Mouse (Mus musculus) layer of hippocampus, postnatal 25 days (tissue): ENCODE measurements around the gene Cpa1. TPM values are rescaled to one million over a fixed set of nuclear protein-coding genes. Genes with fewer than 3 reads are reported as not detected.

ENCODE experiments used
- DNase-seq, 2 experiments: peaks; one replicate each; pipeline ENCODE4 v3.0.0; 2022; ENCODE audit warnings: mixed read lengths in 2 of 2, low spot score in 1 of 2; ENCODE audit errors: extremely low spot score in 1 of 2
- total RNA-seq, 2 experiments: library from RNA; stranded (reverse); gene quantifications; 2 replicates each; pipeline ENCODE4 v1.2.3; 2021

Cpa1 gene
- not detected for total RNA-seq

DNA sequence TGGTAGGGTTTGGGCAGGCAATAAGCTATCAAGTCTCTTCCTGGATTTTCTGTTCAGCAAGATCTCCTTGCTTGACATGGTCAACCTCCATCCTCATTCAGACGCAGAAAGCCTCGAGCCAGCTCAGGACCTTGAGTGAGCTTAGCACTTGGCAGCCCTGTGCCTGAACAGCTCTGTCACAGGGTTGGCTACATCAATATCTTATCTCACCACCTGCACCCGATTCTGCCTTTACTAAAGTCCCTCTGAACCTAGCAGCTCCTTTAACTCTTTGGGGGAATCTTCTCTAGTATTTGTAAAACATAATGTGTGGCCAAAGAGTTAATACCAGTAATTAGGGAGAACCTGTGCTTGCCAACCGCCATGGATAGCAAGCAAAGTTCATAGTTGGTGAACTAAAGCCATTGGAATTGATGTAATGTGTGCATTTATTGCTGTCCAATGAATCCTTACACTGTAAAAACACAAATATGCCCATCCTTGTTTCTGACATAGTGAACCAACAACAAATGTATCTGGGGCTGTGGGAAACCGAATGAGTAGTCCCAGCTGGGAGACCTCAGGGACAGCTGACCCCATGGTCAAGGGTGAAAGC is at the start of gene Cpa1:
Cpa1 (plus strand) TSS at position 545 of the 595 bp plus-strand sequence.
- DNase-seq, result no peak

DNA sequence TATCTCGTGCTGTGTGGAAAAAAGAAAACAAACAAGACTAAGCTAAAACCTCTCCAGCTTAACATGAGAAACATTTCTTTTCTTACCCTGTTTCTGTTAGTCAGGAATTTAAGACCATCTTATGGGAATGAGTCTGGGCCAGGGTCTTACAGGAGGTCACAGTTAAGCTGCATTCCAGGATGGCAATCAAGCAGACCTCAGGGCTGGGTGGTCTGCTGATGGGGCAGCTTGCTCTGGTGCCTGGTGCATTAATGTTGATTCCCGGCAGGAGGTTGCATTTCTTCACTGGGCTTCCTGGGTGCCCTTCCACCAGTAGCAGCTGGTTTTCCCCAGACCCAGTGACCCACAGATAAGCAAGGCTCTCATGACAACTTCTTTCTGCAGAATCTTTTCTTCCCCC is 49.2 kb upstream of the Cpa1 start:
- DNase-seq, result no peak

DNA sequence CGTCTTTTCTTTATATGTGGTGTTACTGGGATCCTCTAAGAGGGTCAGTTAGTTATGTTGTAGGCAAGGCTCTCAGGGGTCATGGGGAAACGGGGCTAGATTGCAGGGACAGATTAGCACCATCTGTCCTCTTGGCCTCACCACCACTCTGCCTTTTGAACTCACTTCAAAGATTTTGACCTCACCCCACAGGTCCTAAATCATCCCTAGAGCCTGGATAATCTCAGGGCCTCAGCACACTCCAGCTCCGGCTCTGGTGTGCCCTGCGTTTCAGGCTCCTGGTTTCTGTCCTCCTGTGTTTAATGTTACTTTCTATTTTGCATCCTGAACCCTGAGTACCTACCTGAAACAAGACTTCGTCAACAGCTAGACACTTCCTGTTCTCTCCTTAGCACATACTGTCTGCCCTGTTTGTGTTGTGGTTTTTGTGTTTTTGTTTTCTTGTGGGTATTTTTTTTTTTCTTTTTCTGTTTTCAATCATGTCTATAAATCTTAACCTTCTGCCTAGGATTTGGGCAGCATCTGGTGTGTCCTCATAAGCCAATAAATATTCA is 47.1 kb upstream of the Cpa1 start:
- no peak for DNase-seq

DNA sequence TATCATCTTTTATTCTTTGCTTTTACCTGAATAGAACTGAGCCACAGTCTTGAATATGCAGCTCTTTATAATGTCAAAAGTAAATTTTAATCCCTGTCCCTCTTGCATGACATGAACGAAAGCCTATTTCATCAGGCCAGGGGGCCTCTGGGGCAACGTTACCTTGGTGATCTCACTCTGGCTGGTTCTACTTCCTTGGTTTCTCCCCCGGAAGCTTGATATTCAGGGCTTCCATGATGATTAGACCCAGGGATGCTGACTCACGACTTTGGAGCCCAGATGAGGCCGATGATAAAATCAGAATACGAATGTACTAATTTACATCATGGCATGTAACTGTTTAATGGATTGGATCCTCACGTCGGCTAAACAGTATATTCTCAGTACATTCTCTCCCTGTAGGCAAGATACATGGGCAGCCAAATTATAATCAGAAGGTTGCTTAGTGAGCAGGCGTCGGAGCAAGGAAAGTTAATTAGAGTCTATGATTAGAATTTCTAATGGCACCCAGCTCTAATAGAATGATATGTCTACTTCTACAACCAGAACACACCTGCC is 46.5 kb upstream of the Cpa1 start:
- no peak for DNase-seq

DNA sequence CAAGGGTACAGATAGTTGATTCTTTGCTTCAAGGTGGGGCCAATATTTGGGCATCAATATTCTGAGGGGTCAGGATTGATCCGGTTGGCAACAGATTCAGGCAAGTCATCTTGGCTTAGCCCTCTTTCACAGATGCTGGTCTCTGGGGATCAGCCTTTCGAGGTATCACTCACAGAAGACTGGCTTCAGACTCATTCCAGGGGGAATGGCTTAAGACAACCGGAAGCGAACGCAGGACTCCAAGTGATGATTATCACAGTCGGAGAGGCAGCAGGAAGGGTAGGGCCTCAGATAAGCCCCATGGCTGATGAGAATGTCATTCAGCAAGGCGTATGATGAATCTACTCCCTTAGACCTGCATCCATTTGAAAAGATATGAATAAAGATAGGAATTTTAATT is 44.7 kb upstream of the Cpa1 start:
- DNase-seq, result no peak

DNA sequence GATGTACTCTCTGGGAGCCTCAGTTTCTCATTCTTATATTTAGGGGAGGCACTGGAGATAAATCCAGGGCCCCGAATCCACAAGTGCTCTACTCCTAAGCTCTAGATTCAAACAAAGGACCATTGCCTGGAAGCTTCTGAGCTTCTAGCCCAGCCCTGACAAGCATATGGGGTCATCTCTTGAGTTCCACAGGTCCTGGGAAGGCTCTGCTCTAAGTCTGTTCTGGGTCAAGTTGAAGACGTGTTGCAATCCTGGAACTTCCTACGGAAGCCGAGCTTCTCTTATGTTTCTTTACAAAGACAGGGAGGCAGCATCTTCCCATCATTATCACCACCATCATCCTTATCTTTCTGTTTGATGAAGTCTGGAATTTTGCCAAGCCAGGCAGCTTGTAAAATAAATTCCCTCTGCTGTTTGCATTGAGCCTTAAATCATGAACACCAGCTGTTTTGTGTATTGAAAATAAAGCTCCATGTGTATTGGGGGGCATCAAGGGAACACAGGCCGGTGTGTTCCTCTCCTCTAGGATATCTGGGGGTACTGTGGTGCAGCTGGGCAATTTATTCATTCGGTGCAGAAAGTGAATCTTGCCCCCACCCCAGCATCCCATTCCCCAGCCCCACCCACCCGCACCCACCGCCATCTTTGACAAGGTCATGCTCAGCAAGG is 42.7 kb upstream of the Cpa1 start:
- DNase-seq, result no peak

DNA sequence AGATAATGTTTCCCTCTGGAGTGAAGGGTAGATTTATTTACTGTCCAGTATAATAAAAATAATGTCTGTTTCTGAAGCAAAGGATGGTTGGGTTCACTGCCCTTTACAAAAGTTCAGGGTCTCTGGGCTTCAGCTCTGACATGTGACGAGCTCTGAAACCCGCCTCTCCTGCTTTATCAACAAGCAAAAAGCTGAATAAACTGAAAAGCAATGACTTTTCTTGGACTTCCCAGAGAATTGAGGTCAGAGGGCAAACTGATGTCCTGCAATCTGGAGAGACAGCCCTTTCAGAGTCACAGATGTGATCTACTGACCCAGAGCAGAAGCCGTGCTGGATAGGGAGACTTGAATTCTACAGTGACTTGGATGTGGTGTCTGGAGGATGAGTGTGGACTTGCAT is 39.0 kb upstream of the Cpa1 start:
- no peak for DNase-seq

DNA sequence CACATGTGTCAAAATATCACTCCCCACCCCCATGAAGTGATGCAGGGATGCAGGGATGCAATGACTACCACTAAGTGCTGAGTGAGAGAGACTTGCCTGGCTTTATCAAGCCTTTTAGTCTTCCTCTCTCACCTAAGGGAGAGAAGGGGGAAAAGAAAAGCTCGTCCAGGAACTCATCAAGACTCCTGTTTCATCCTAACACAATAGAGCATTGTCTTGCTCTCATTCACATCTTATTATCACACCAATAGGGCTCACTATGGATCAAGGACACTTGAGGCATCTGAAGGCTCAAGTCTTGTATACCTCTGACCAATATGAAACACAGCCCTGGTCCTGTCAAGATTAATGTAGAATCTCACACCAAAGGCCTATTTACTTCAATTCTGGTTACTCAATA is 38.0 kb upstream of the Cpa1 start:
- no peak for DNase-seq

DNA sequence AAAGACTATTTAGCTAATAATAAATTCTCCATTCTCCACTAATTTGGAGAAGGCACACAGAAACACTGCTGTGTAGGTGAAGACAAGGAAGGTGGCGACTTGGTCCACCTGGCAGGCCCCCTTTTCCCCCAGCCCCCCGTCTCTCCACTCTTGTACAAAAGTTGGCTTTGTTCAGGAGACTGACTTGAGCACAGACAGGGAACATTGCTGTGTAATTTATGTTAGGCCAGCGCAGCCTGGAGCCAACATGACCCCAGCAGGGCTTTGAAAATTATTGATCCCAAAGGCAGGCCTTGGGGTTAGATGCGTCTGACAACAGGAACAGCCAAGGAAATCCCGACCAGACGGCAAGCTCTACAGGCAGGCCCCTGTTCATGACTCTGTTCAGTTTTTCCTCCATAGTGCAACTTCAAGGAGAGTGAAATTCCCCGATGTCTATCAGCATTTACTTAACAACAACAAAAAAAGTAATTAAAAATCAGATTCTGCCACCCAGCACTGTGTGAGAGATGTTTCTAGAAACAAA is 34.6 kb upstream of the Cpa1 start:
- no peak for DNase-seq

DNA sequence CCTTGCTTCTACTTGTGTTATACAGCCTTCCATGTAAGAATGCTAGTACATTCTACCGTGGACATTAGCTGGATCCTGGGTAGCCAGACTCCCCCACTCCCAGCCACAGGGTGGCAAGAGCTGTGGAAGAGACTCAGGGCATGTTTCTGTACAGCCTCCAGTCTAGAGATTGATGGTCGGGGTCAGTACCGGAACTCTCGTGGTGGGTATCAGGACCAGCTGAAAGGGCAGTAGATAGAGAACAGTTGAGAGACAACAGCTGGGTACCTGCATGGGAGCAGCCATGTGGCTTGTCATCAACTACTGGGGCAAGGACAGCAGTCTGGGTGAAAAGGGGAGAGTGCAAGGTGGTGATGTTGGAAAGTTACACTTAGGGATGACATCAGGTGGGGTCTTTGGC is 33.9 kb upstream of the Cpa1 start:
- DNase-seq, result no peak

DNA sequence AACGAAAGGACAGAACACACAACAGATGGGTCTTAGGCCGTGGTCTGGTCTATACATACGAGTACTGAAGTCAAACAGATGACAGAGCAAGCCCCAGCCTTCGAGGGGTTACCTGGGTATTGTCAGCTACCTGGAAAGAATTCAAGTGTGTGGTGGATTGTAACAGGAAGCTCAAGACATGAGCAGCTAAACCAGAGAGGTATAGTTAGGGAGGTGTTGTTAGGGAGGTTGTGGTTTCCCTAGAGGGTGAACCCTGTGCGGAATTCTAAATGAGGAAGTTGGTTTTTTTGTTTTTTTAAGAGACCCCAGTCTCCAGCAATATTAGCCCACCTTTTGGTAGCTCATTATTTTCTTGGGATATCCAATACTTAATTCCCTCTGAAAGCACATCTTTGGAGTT is 33.3 kb upstream of the Cpa1 start:
- no peak for DNase-seq

DNA sequence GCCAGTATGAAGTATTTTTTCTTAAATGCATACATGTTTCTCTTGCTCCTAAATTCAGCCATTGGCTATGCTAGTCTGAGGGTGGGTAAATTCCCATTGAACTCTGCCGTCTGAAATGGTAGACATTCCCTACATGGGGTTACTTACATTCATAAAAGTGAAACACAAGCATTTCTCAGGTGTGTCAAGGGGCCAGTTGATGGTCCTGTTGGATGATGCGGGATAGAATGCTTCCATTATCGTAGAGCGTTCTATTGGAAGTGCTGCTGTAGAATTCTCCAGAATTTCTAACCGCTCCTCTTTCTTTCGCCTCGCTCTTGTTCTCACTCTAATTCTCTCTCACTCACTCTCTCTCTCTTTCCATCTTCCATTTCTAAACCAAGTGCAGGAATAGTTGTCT is 28.3 kb upstream of the Cpa1 start, which contains the start of gene Cpa5:
Cpa5 (plus strand) TSS at position 301 of the 400 bp plus-strand sequence.
- no peak for DNase-seq

DNA sequence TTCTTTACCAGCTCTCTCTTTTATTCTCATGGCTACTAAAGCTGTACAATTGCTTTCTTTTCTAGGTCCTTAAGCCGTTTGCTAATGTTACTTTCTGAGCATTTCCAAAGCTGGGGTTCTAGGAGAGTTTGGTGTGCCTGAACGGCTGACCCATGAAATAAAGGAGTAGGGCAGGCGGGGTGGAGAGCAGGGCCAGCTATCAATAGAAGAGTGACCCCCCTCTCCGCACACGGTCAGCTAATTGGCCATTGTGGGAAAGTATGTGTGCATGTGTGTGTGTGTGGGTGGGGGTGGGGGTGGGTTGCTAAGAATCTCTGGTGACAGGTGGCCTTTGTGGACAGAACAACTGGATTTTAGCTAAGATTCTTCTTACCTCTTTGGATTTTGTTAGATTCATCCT is 27.8 kb upstream of the Cpa1 start:
- DNase-seq, result no peak

DNA sequence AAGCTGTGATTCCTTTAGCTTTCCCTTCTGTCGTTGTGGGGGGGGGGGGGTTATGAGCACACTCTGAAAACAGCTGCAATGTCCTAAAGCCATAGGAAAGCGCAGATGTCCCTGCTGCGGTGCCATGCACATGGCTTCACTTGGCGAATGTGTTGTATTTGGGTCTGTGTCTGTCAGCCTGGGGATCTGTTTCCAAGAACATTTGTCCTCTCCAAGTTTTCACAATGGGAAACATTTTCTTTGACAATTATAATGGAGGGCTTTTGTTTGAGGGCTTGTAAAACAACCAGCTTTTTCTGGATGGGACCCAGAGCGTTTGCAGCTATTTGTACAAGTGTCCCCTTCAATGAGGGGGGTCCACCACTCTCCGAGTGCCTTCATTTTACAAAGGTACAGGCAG is 24.8 kb upstream of the Cpa1 start:
- no peak for DNase-seq

DNA sequence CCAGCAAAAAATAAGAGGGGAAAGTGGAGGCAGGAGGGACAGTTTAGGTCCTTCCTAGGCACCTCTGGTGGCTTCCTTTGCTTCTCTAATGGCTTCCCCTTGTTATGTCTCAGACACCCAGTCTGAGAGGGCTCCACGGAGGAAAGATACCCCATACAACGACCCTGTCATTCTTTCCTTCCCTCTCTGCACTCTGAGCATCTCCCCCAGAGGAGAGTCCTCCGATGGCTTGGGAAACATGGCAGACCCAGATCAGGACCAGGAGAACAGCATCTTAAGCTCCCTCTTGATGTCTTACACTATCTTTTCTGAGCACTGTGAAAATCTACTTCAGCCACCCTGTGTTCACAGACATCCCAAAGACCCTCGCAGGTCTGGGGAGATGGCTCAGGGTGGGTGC is 23.3 kb upstream of the Cpa1 start:
- no peak for DNase-seq

DNA sequence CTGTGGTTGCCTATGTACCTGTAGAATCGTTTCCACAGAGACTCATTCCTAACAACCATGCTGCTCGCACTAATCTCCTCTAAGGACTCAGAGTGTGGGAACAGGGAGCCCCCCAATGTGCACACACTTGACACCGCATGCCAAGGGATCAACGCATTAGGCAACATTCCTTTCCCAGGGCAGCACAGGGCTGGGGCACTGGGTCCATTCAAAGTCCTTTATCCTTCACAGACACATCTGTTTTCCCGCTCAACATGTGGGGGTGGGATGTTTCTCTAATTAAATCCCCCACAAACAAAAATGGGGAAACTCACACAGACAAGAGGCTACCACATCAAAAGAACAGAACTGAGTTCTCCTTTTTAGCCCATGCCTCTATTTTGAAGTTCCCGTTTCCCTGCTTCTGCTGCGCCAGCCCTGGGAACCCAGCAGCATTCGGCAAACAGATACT is 22.5 kb upstream of the Cpa1 start:
- DNase-seq, result no peak

DNA sequence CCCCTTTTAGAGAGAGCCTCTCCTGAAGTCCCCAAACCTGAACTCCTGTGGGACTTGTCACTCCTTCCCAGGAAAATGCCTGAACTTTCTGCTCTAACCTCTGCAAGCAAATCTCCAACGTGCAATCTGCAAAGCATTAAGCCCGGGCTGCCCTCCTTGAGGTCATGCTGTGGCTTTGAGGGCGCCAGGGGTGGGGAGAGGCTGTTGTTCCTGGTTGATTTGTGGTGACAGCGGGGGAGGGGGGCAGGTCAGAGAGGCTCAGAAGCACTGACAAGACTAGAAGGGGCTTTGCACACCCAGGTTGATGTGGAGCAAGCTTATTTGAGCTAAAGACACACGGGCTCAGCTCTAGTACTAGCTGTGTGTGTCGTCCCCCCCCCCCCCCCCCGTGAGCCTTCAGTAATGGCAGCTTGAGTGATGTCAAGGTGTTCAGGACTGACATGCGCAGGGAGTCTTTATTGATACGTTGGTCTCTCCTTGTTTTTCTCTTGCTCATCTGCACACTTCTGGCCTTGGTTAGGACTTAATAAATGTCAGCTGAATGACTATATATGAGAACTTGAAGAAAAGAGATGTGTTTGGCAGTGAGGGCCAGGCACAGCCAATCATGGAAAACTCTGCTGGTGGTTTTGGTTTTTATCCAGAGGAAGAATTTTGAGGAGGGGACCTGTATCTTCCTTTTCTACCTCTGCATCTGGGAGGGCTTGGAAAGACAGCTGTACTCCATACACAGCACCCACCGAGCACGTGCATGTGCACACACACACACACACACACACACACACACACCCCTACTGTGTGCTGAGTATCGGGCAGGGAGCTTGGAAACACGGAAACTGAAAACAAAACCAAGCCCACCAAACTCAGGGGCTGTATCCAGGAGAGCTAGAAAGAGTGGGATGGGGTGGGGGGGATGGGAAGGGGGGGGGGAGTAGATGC is 21.7 kb upstream of the Cpa1 start:
- DNase-seq, result no peak

DNA sequence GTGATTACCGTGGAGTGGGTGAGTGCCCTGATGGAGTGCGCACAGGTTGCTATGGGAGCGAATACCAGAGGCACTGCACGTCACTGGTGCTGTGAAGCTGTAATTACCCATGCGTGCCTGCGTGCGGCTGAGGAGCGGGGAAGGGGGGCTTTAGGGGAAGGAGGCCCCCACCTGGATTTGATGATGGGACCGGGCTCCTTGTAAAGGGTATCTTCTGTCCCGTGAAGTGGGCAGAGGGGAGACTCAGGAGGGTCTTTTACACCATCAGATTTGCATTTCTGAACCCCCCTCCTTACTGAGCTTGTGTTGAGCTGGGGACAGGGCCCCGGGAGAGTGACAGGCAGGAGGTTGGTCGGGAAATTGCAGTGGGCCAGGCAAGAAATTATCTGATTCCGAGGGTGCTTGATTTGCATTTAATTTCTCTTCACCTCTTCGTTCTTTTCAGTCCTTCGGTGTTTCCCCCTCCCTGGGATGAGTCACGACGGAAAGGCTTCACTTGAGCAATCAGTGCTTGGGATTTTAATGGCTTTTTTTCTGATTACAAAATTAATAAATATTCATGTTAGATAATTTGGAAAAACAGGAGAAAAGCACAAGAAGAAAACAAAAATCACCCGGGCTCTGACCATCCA is 20.9 kb upstream of the Cpa1 start:
- DNase-seq, result peak; percentile 31 to 42

DNA sequence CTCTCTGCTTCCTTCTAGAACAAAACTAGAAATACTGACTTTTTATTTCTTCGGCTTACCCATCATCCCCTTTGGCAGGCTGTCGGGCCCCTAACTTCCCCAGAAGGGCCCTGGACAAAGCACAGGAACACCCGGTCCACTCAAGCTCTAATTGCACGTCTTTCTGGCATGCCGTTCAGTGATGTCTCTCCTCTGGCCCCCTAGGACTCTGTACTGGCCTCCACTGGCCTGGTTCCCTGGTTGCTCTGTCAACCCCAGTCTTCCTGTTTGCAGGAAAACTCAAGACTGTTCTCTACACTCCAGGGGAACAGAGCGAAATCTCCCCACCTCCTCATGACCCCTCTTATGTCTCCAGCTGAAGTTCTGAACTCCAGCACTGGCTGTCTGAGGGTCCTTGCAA is 20.3 kb upstream of the Cpa1 start:
- DNase-seq, result no peak

DNA sequence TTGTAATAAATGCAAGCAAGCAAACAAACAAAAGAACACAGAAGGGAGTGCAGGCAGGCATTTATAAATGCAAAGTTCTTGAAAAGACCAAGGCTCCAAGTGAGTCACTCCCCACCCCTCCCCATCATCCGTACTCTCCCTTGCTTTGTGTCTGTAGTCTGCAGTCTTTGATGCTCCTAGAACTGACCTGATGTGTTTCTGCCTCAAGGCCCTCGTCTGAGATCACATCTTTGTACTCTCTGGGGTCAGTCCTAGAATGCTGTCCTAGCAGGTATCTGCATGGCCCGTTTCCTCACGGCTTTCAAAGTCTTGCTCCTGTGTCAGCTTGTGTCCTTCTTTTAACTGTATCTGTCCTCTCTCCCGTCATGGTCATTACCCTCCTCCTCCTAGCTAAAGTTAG is 19.4 kb upstream of the Cpa1 start:
- no peak for DNase-seq
